Mouse (Mus musculus): ENCODE measurements at regions not wholly inside any gene's neighbourhood (a gene's known extent, or its start where the extent isn't known, plus 50 kb on each side); places are given as distances from the start of the nearest gene placed in this dataset.
A peak's percentile ranks its signal among the peaks of the same experiment; 100 is the strongest.
"Not testable (repeated sequence)": the region's sequence is repeated elsewhere in the genome, so short reads cannot be mapped to it uniquely, and the experiment has no call there.

DNA sequence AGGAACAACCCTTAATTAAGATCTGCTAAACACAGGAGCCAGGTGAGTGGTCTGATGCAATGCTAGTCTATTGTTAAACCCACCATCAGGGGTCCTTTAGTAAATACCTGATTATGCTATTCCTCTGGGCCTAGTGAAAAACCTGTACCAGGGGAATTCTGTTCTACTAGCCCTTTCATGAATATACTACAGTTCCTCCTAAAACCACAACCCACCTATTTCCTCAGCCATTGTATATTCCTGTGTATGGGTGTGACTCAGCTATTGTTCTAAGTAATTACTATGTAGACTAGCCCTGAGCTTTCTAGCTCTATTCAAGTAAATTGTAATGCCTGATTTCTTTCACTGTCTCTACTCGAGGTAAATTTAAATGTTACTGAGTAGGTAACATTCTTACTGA lies 57.0 kb upstream of the Egfem1 start:
- DNase-seq: not testable (repeated sequence)

- no peak for DNase-seq
Measured at GRCm38 (mm10) chr3:29027726-29028125, 54.1 kb upstream of the Egfem1 start.

DNA sequence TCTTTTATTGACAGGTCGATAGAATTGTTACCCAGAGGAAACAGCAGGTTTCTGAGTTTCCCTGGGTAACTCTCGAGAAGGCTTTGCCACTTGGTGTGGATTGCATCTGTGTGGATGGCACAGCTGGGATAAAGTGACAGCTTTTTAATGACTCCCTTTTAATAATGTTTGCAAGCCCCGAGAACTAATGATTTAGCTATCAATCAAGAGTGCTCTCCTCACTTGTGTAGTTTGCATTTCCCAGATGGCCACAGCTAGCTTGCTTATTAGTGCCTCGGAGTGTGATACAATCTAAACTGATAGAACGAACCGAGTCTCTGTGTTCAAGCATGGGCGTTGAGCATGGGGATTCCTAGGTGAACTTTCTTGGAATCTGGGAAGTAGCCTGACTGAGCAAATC lies 51.0 kb upstream of the Egfem1 start:
- DNase-seq: no peak

DNA sequence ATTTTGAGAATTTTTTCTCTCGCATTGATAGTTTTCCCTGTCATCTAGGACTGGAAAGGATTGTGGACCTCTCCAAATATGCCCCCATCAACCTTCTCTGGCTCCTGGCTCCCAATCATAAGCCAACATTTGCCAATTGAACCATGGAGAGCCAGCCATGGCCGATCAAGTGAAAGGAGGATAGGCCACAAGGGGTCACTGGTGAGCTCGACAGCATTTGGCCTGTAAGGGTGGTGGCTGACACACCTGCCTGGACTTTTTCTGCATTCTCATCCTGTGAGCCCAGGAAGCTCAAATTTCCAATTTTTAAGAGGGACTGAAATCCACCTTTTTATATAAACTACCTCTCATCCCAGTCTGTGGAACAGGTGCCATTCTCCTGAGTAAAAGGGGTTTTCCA lies 50.0 kb upstream of the Egfem1 start:
- DNase-seq: peak; percentile 18
